Mouse (Mus musculus): Measurements from ENCODE around the gene Klrb1c. TPM values are rescaled to one million over a fixed set of nuclear protein-coding genes. Genes with fewer than 3 reads are reported as not detected.
"Not testable (repeated sequence)": the region's sequence is repeated elsewhere in the genome, so short reads cannot be mapped to it uniquely, and the experiment has no call there.

Gene Klrb1c
- polyA plus RNA-seq, 1 experiment = not detected

DNA sequence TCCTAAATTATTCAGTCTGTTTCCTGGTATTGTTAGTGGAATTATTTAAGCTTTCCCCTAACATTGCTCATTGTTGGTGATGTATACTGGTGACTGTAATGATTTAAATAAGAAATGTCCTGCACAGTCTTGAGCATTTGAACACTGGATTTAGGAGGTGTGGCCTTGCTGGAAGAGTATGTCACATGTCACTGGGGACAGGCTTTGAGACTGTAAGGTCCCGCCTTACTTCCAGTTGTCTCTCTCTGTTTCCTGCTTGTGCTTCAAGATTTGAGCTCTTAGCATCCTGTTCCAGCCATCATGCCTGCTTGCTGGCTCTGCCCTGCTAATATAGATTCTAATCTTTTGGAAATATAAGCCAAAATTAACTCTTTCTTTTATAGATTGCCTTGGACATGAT, 23.8 kb downstream of the Klrb1c start:
- Histone ChIP-seq H3K36me3 (replicated peaks; ENCODE audit: low read length) (no peaks in the 10 kb centered on the region), H3K4me1 (peaks cover 37% of the 10 kb centered on the region)
- TF ChIP-seq GATA1 (IDR thresholded peaks at IDR 0.05; ENCODE audit: borderline replicate concordance, low read length) = no peak
- no peak for TF ChIP-seq FLI1 (IDR thresholded peaks at IDR 0.05; ENCODE audit: low read length)

GRCm38 (mm10) chr6:128764598-128764997, 24.4 kb downstream of the Klrb1c start:
- H3K27me3 ChIP-seq (replicated peaks) = no peaks in the 10 kb centered on the region
- no peaks in the 10 kb centered on the region for H3K36me3 ChIP-seq (replicated peaks; ENCODE audit: low read length)

More for the DNA sequence above, 23.8 kb downstream of the Klrb1c start:
- Histone ChIP-seq H3K27me3 (replicated peaks) (no peaks in the 10 kb centered on the region), H3K9me3 (no peaks in the 10 kb centered on the region), H3K4me3 (replicated peaks) (no peak overlapping the region)

DNA sequence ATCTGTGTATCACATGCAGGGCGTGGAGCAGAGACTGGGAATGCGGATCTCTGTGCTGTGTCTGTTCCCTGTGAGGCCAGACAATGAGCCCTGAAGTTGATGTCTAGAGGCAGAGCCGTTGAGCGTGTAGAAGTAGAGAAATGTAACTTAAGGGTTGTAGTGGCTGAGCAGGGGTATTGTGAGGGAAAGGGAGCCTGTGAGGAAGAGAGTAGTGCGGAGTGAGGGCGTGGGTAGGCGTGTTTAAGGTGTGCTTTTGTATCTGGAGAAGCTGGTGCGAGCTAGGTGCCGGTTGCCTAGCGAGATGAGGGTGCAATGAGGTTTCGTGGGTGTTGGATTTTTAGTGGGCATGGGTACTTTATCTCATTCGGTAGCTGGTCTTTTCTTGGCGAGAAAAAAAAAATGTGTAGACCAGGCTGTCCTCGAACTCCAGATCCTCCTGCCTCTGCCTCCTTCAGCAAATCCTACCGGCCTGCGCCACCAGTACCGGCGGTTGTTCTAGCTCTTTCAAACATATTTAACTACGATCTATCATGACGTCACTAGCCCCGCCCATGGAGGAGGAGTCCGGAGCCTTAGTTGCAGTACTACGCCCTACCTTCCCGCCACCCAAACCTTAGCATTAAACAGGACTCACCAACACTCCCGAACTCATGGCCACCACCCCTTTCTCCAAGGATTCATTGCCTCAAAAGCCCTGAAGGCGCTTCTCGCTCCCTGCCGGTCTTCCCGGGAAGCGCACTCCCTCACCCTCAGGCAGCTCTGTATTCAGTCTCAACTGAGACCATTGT, 25.1 kb downstream of the Klrb1c start:
- H3K4me1 ChIP-seq = peaks cover 40% of the 10 kb centered on the region
- TF ChIP-seq GATA1 (IDR thresholded peaks at IDR 0.05; ENCODE audit: borderline replicate concordance, low read length) = no peak
- TF ChIP-seq FLI1 (IDR thresholded peaks at IDR 0.05; ENCODE audit: low read length) = no peak
- H3K27me3 ChIP-seq (replicated peaks) = no peaks in the 10 kb centered on the region
- peak overlapping the region; percentile 94 for H3K4me3 ChIP-seq (replicated peaks)
- H3K36me3 ChIP-seq (replicated peaks; ENCODE audit: low read length) = no peaks in the 10 kb centered on the region
- no peaks in the 10 kb centered on the region for H3K9me3 ChIP-seq

More at GRCm38 (mm10) chr6:128764598-128764997, 24.4 kb downstream of the Klrb1c start:
- H3K4me3 ChIP-seq (replicated peaks) = peak overlapping the region; percentile 94
- peaks cover 37% of the 10 kb centered on the region for H3K4me1 ChIP-seq
- no peaks in the 10 kb centered on the region for H3K9me3 ChIP-seq
- TF ChIP-seq GATA1 (IDR thresholded peaks at IDR 0.05; ENCODE audit: borderline replicate concordance, low read length) = no peak
- no peak for TF ChIP-seq FLI1 (IDR thresholded peaks at IDR 0.05; ENCODE audit: low read length)

DNA sequence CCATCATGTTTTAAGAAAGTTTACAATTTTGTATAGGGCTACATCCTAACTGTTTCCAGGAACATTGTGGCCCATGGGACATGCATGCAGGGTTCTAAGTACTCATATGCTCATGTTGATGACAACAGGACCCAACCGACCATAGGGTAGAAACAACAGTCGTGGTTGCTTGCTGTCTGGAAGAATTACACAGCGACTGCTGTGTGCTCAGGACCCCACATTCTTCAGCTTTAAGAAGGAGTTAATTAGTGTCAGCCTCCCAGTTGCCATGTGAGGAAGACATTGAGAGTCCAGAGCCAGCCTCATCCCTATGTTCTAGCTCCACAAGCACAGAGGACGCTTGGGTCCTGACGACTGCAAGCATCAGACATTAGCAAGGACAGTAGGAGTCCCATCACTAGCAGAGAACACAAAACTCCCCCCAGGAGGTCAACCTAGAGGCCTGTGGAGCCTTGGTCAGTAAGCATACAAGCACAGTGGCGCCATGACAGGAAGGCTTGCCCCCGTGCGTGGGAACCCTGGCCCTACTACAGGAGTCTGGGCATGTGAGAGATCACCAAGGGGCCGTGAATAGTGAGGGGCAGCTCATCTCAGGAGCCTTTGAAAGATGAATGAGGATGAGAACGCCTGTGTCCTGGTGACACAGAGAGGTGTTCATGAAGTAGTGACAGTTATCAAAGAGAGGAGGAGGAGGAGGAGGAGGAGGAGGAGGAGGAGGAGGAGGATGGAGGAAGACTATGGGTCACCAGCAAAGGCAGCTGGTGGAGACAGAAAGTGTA, 25.9 kb downstream of the Klrb1c start:
- peaks cover 40% of the 10 kb centered on the region for H3K4me1 ChIP-seq
- H3K36me3 ChIP-seq (replicated peaks; ENCODE audit: low read length); H3K27me3 ChIP-seq (replicated peaks); H3K9me3 ChIP-seq: not testable (repeated sequence)
- peak overlapping the region; percentile 94 for H3K4me3 ChIP-seq (replicated peaks)

- TF ChIP-seq FLI1 (IDR thresholded peaks at IDR 0.05; ENCODE audit: low read length) = no peak
- TF ChIP-seq GATA1 (IDR thresholded peaks at IDR 0.05; ENCODE audit: borderline replicate concordance, low read length) = no peak
- Histone ChIP-seq H3K4me1 (peaks cover 30% of the 10 kb centered on the region), H3K9me3 (no peaks in the 10 kb centered on the region), H3K27me3 (replicated peaks) (no peaks in the 10 kb centered on the region), H3K36me3 (replicated peaks; ENCODE audit: low read length) (no peaks in the 10 kb centered on the region), H3K4me3 (replicated peaks) (peak overlapping the region; percentile 89)
Measured at GRCm38 (mm10) chr6:128761144-128761540, 27.9 kb downstream of the Klrb1c start.

DNA sequence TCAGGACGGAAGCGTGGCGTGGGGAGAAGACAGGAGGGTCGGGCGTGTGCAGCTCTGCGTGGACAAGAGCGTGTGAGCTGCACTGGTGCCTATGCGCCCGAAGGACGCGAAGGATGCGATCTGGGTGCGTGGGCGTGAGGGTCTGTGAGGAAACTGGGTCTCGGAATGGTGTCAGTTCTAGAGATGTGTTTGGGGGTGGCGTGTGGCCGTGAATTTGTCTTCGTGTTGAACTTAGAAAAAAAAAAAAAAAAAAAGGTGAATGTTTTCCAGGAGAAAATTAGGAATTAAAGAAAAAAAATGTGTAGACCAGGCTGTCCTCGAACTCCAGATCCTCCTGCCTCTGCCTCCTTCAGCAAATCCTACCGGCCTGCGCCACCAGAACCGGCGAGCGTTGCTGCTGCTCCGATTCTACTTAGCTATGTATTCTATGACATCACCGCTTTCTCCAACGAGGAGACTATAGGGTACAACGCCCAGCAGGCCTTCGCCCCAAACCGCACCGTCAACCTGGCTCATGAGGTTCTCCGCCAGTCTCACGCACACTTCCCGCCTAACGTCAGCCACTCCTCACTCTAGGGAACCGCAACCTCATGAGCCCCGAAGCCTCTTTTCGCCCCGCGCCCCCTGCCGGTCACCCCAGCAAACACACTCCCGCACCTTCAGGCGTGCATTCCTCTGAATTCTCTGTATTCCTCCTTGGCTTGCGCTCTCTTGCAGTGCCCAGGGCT, 28.4 kb downstream of the Klrb1c start:
- H3K36me3 ChIP-seq (replicated peaks; ENCODE audit: low read length); H3K27me3 ChIP-seq (replicated peaks); H3K9me3 ChIP-seq: not testable (repeated sequence)
- peak overlapping the region; percentile 93 for H3K4me3 ChIP-seq (replicated peaks)
- peaks cover 30% of the 10 kb centered on the region for H3K4me1 ChIP-seq

GRCm38 (mm10) chr6:128760016-128760415, 29.0 kb downstream of the Klrb1c start:
- not testable (repeated sequence) for H3K27me3 ChIP-seq (replicated peaks); H3K9me3 ChIP-seq; H3K36me3 ChIP-seq (replicated peaks; ENCODE audit: low read length)
- H3K4me3 ChIP-seq (replicated peaks) = peak overlapping the region; percentile 92
- peaks cover 25% of the 10 kb centered on the region for H3K4me1 ChIP-seq

GRCm38 (mm10) chr6:128759221-128759950, 29.6 kb downstream of the Klrb1c start:
- Histone ChIP-seq H3K36me3 (replicated peaks; ENCODE audit: low read length) (no peaks in the 10 kb centered on the region), H3K9me3 (no peaks in the 10 kb centered on the region), H3K4me1 (peaks cover 20% of the 10 kb centered on the region), H3K27me3 (replicated peaks) (no peaks in the 10 kb centered on the region), H3K4me3 (replicated peaks) (peak overlapping the region; percentile 46)
- TF ChIP-seq GATA1 (IDR thresholded peaks at IDR 0.05; ENCODE audit: borderline replicate concordance, low read length) (no peak), FLI1 (IDR thresholded peaks at IDR 0.05; ENCODE audit: low read length) (no peak)

DNA sequence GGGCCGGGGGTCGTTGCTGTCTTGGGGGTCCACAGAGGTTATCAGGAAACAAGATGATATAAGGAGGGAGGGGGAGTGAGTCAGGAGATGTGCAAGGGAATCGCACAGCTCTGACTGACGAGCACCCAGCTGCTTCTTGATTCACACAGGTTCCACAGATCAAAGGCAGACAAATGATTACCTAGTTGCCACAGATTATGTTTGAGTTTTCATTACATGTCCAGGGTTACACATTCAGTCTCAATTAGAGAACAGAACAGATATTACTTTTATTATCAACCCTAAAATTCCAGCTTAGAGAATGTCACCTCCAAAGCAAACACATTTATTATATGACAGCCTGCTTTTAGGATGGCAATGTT, 33.6 kb downstream of the Klrb1c start:
- H3K27me3 ChIP-seq (replicated peaks); H3K4me1 ChIP-seq; H3K4me3 ChIP-seq (replicated peaks); H3K36me3 ChIP-seq (replicated peaks; ENCODE audit: low read length); H3K9me3 ChIP-seq: not testable (repeated sequence)

- not testable (repeated sequence) for H3K4me1 ChIP-seq; H3K4me3 ChIP-seq (replicated peaks); H3K27me3 ChIP-seq (replicated peaks); H3K36me3 ChIP-seq (replicated peaks; ENCODE audit: low read length); H3K9me3 ChIP-seq
Measured at GRCm38 (mm10) chr6:128754748-128755401, 34.1 kb downstream of the Klrb1c start.

GRCm38 (mm10) chr6:128754265-128754664, 34.8 kb downstream of the Klrb1c start:
- H3K36me3 ChIP-seq (replicated peaks; ENCODE audit: low read length); H3K9me3 ChIP-seq; H3K27me3 ChIP-seq (replicated peaks); H3K4me1 ChIP-seq: not testable (repeated sequence)
- peak overlapping the region; percentile 71 for H3K4me3 ChIP-seq (replicated peaks)

- not testable (repeated sequence) for H3K27me3 ChIP-seq (replicated peaks); H3K9me3 ChIP-seq; H3K36me3 ChIP-seq (replicated peaks; ENCODE audit: low read length); H3K4me3 ChIP-seq (replicated peaks); H3K4me1 ChIP-seq
Measured at GRCm38 (mm10) chr6:128753610-128754224, 35.3 kb downstream of the Klrb1c start.

DNA sequence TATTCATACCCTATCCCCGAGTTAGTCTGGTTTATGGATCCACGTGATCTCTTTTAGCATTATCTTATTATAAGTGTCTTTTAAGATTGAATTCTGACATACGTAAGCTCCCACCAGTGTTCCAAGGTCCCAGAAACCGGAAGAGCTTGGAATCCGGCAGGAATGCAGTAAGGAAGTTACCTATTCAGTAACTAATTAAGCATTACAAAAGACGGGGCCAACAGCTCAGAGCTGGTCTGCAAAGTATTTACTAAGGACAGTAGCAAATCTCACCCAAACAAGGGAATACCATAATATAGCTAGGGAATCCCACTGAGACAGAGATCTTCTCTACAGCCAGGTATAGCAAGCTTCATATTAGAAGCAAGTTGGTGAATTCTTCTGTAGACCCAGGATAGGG, 42.0 kb downstream of the Klrb1c start:
- not testable (repeated sequence) for H3K4me3 ChIP-seq (replicated peaks); H3K9me3 ChIP-seq; H3K27me3 ChIP-seq (replicated peaks); H3K36me3 ChIP-seq (replicated peaks; ENCODE audit: low read length); H3K4me1 ChIP-seq
